Mouse (Mus musculus) MEL (cell line): ENCODE results near the gene Lhfpl3. TPM values are rescaled to one million over a fixed set of nuclear protein-coding genes. Genes with fewer than 3 reads are reported as not detected.

ENCODE experiments used
- DNase-seq: peaks from one replicate; pipeline ENCODE4 v3.0.0; 2011; ENCODE audit warnings: low read depth, low spot score
- H3K27ac ChIP-seq: 2 replicates; pipeline ENCODE4 v1.5.1; 2012; ENCODE audit warnings: low read depth, mild to moderate bottlenecking, control low read depth, low read length, moderate library complexity; ENCODE audit not compliant: control insufficient read depth
- H3K27me3 ChIP-seq, 2 experiments: fragments of 150-350 bp in 1 of 2; sonication (generic) in 1 of 2; 2 replicates each; pipeline ENCODE4 v1.6.1; 2012; ENCODE audit warnings: low read length in 2 of 2, mild to moderate bottlenecking in 2 of 2, improper control_type of control experiment in 1 of 2, moderate library complexity in 1 of 2; ENCODE audit not compliant: insufficient read depth in 2 of 2, control insufficient read depth in 1 of 2
- H3K36me3 ChIP-seq, 2 experiments: 2 replicates each; pipeline ENCODE4 v1.6.1; 2012 to 2014; ENCODE audit warnings: low read length in 2 of 2, improper control_type of control experiment in 1 of 2, inconsistent platforms in 1 of 2, mild to moderate bottlenecking in 1 of 2; ENCODE audit not compliant: insufficient read depth in 2 of 2, control insufficient read depth in 1 of 2
- H3K4me1 ChIP-seq, 2 experiments: fragments of 150-350 bp in 1 of 2; sonication (generic) in 1 of 2; 2 replicates each; pipeline ENCODE4 v1.6.1; 2012; ENCODE audit warnings: low read length in 2 of 2, improper control_type of control experiment in 1 of 2, mild to moderate bottlenecking in 1 of 2; ENCODE audit not compliant: insufficient read depth in 2 of 2, control insufficient read depth in 1 of 2
- H3K4me3 ChIP-seq, 2 experiments: fragments of 150-350 bp in 1 of 2; sonication (generic) in 1 of 2; 2 replicates each; pipeline ENCODE4 v1.5.1; 2012; ENCODE audit warnings: low read depth in 2 of 2, low read length in 2 of 2, mild to moderate bottlenecking in 2 of 2, moderate library complexity in 2 of 2, control low read depth in 1 of 2, improper control_type of control experiment in 1 of 2; ENCODE audit not compliant: control insufficient read depth in 1 of 2, insufficient read depth in 1 of 2
- H3K79me2 ChIP-seq: 2 replicates; pipeline ENCODE4 v1.6.1; 2012; ENCODE audit warnings: mild to moderate bottlenecking, low read length, moderate library complexity; ENCODE audit not compliant: control insufficient read depth, poor library complexity, insufficient read depth
- H3K9ac ChIP-seq: 2 replicates; pipeline ENCODE4 v1.6.1; 2012; ENCODE audit warnings: low read depth, mild to moderate bottlenecking, control low read depth, low read length, moderate library complexity; ENCODE audit not compliant: control insufficient read depth, poor library complexity, severe bottlenecking
- H3K9me3 ChIP-seq: fragments of 150-350 bp; sonication (generic); replicated peaks from 2 replicates; pipeline ENCODE4 v1.6.1; 2012; ENCODE audit warnings: mild to moderate bottlenecking, low read length, improper control_type of control experiment, moderate library complexity; ENCODE audit not compliant: insufficient read depth
- CTCF ChIP-seq, 3 experiments: IDR thresholded peaks in 2 of 3; conservative IDR thresholded peaks in 1 of 3; 2 replicates each; pipeline ENCODE4 v1.5.1; 2011 to 2012; ENCODE audit warnings: low read length in 3 of 3, low read depth in 2 of 3, mild to moderate bottlenecking in 2 of 3, improper control_type of control experiment in 1 of 3, inconsistent platforms in 1 of 3, mixed read lengths in 1 of 3, moderate library complexity in 1 of 3; ENCODE audit not compliant: control insufficient read depth in 1 of 3, insufficient read depth in 1 of 3, poor library complexity in 1 of 3, severe bottlenecking in 1 of 3
- E2F4 ChIP-seq: IDR thresholded peaks from 2 replicates; pipeline ENCODE4 v1.6.1; 2011; ENCODE audit warnings: low read depth, low read length, improper control_type of control experiment, borderline replicate concordance
- GATA1 ChIP-seq: IDR thresholded peaks from 2 replicates; pipeline ENCODE4 v1.6.1; 2011; ENCODE audit warnings: low read depth, low read length, improper control_type of control experiment
- HCFC1 ChIP-seq: IDR thresholded peaks from 2 replicates; pipeline ENCODE4 v1.6.1; 2012; ENCODE audit warnings: low read depth, mild to moderate bottlenecking, inconsistent platforms, low read length, improper control_type of control experiment, moderate library complexity
- JUND ChIP-seq: IDR thresholded peaks from 2 replicates; pipeline ENCODE4 v1.6.1; 2011; ENCODE audit warnings: low read depth, mild to moderate bottlenecking, improper control_type of control experiment, low read length
- MAX ChIP-seq: IDR thresholded peaks from 2 replicates; pipeline ENCODE4 v1.6.1; 2011; ENCODE audit warnings: low read length, improper control_type of control experiment
- MYB ChIP-seq: IDR thresholded peaks from 2 replicates; pipeline ENCODE4 v1.6.1; 2011; ENCODE audit warnings: mild to moderate bottlenecking, low read depth, low read length, improper control_type of control experiment
- POLR2A ChIP-seq, 2 experiments: IDR thresholded peaks; 2 replicates each; pipeline ENCODE4 v1.6.1; 2011 to 2012; ENCODE audit warnings: low read length in 2 of 2, mild to moderate bottlenecking in 2 of 2, control low read depth in 1 of 2, improper control_type of control experiment in 1 of 2, low read depth in 1 of 2, moderate library complexity in 1 of 2; ENCODE audit not compliant: control insufficient read depth in 1 of 2, insufficient read depth in 1 of 2, poor library complexity in 1 of 2
- POLR2AphosphoS5 ChIP-seq: IDR thresholded peaks from 2 replicates; pipeline ENCODE4 v1.6.1; 2012; ENCODE audit warnings: low read depth, borderline replicate concordance, mild to moderate bottlenecking, inconsistent platforms, low read length, moderate library complexity, mixed read lengths
- RAD21 ChIP-seq: IDR thresholded peaks from 2 replicates; pipeline ENCODE4 v1.6.1; 2011; ENCODE audit warnings: mild to moderate bottlenecking, low read depth, low read length, improper control_type of control experiment
- SMC3 ChIP-seq: IDR thresholded peaks from 2 replicates; pipeline ENCODE4 v1.6.1; 2011; ENCODE audit warnings: low read depth, low read length, improper control_type of control experiment
- TBP ChIP-seq: IDR thresholded peaks from 2 replicates; pipeline ENCODE4 v1.8.0; 2011; ENCODE audit warnings: low read depth, low read length, improper control_type of control experiment
- USF1 ChIP-seq: IDR thresholded peaks from 2 replicates; pipeline ENCODE4 v1.6.1; 2014; ENCODE audit warnings: low read depth, mild to moderate bottlenecking, inconsistent platforms, low read length, improper control_type of control experiment, moderate library complexity
- ZC3H11A ChIP-seq: IDR thresholded peaks from 2 replicates; pipeline ENCODE4 v1.6.1; 2012; ENCODE audit warnings: low read depth, mild to moderate bottlenecking, inconsistent platforms, low read length, improper control_type of control experiment
- polyA plus RNA-seq, 2 experiments: library from polyadenylated mRNA; stranded (reverse) in 1 of 2; unstranded in 1 of 2; fragments of >175 nt in 1 of 2; fragments of >200 nt in 1 of 2; gene quantifications; 2 replicates each; pipeline versions ENCODE4 v1.2.1 to v1.2.4; 2012; ENCODE audit warnings: low replicate concordance in 2 of 2, low read depth in 1 of 2; ENCODE audit not compliant: insufficient read length in 2 of 2, insufficient read depth in 1 of 2, missing spikeins in 1 of 2
- total RNA-seq: library from RNA; depleted of rRNA; stranded (reverse); fragments of 300-350 nt; gene quantifications from 2 replicates; pipeline ENCODE4 v1.2.3, GENCODE M21; 2012

The Lhfpl3 gene
- total and polyA plus RNA-seq, 3 experiments: not detected

- no peaks in the 10 kb centered on the region for H3K27me3 ChIP-seq
- no peaks in the 10 kb centered on the region for H3K79me2 ChIP-seq
- no peak for TF ChIP-seq MAX
- H3K9ac ChIP-seq: no peak overlapping the region
- H3K36me3 ChIP-seq: no peaks in the 10 kb centered on the region
- no peak overlapping the region for H3K4me3 ChIP-seq
- no peaks in the 10 kb centered on the region for H3K4me1 ChIP-seq
- H3K9me3 ChIP-seq: no peaks in the 10 kb centered on the region
- no peak for DNase-seq
- no peak overlapping the region for H3K27ac ChIP-seq
These were observed 105.7 kb downstream of the Lhfpl3 start for GRCm38 (mm10) chr5:22851572-22851971.

- no peak for TF ChIP-seq GATA1
- H3K36me3 ChIP-seq: no peaks in the 10 kb centered on the region
- DNase-seq: no peak
- no peak overlapping the region for H3K4me3 ChIP-seq
- H3K9me3 ChIP-seq: no peaks in the 10 kb centered on the region
- H3K27me3 ChIP-seq: no peaks in the 10 kb centered on the region
- no peak overlapping the region for H3K27ac ChIP-seq
- no peak overlapping the region for H3K9ac ChIP-seq
- no peaks in the 10 kb centered on the region for H3K4me1 ChIP-seq
- H3K79me2 ChIP-seq: no peaks in the 10 kb centered on the region
These were observed 107.6 kb downstream of the Lhfpl3 start for GRCm38 (mm10) chr5:22853503-22853902.

DNA sequence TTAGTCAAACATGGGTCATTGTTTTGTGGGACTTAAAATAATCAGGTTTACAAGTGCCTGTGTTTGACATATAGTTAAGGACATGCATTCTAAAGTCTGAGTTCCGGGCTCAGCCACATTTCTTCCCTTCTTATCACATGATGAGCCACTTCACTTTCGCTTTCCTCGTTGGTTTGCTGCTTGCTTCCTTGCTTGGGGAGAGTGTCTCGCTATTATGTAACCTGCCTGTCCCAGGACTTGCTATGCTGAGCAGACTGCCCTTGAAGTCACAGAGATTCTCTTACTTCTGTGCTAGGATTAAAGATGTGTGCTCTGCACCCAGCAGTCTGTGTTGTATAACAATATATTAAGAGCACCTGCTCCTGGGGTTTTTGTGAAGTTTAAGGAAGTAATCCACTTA lies 110.6 kb downstream of the Lhfpl3 start:
- Histone ChIP-seq H3K4me3 (no peak overlapping the region), H3K36me3 (no peaks in the 10 kb centered on the region), H3K27ac (no peak overlapping the region), H3K4me1 (no peaks in the 10 kb centered on the region), H3K79me2 (no peaks in the 10 kb centered on the region), H3K27me3 (no peaks in the 10 kb centered on the region), H3K9ac (no peak overlapping the region), H3K9me3 (no peaks in the 10 kb centered on the region)
- TF ChIP-seq POLR2AphosphoS5 (no peak), HCFC1 (no peak), USF1 (no peak), CTCF (IDR thresholded peaks at IDR 0.05 in 2 of 3, conservative IDR thresholded peaks at IDR 0.05 in 1 of 3; ENCODE audit: control insufficient read depth in 1 of 3, insufficient read depth in 1 of 3, low read depth in 2 of 3, low read length in 3 of 3, poor library complexity in 1 of 3, severe bottlenecking in 1 of 3) (no peak), MYB (no peak), POLR2A (IDR thresholded peaks at IDR 0.05; ENCODE audit: control insufficient read depth in 1 of 2, insufficient read depth in 1 of 2, low read depth in 1 of 2, low read length in 2 of 2, poor library complexity in 1 of 2) (no peak), SMC3 (no peak)
- DNase-seq: no peak

DNA sequence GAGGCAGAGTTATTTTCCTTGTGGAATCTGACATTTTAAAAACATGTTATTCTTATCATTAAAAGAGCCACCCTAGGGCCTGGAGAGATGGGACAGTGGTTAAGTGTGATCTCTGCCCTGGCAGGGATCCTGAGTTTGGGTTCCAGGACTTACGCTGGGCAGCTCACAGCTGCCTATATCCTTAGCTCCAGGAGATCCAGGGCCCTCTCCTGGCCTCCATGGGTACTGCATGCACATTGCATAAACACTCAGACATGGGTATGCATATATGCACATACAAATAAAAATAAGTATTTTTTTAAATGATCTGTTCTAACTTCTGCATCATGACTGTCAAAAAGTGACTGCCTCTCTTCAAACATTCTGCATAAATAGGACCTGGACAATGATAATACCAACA lies 115.5 kb downstream of the Lhfpl3 start:
- Histone ChIP-seq H3K27me3 (no peaks in the 10 kb centered on the region), H3K79me2 (no peaks in the 10 kb centered on the region), H3K36me3 (no peaks in the 10 kb centered on the region), H3K4me3 (no peak overlapping the region), H3K27ac (no peak overlapping the region), H3K9ac (no peak overlapping the region), H3K4me1 (no peaks in the 10 kb centered on the region), H3K9me3 (no peaks in the 10 kb centered on the region)
- TF ChIP-seq USF1: no peak
- TF ChIP-seq E2F4: no peak
- TF ChIP-seq RAD21: peak; percentile 4; the same call in 1 of the 2 replicates
- TF ChIP-seq JUND: no peak
- no peak for TF ChIP-seq TBP
- TF ChIP-seq CTCF (IDR thresholded peaks at IDR 0.05 in 2 of 3, conservative IDR thresholded peaks at IDR 0.05 in 1 of 3; ENCODE audit: control insufficient read depth in 1 of 3, insufficient read depth in 1 of 3, low read depth in 2 of 3, low read length in 3 of 3, poor library complexity in 1 of 3, severe bottlenecking in 1 of 3): peak in 2 of 3 experiments; percentile 11 to 27; a peak in 2 of 6 replicates
- no peak for TF ChIP-seq ZC3H11A
- TF ChIP-seq HCFC1: no peak
- peak; percentile 5 for DNase-seq
